Mouse (Mus musculus) neural tube, embryonic 12.5 days (tissue): ENCODE results near the gene Coro2a. TPM values are rescaled to one million over a fixed set of nuclear protein-coding genes. Genes with fewer than 3 reads are reported as not detected.

Experiments
- ATAC-seq: fragments of 200-750 bp; cut with Nextera tagmentation; 2 replicates; pipeline ENCODE4 v1.8.0; 2017; ENCODE audit warnings: low read depth, mild to moderate bottlenecking, moderate TSS enrichment, moderate library complexity; ENCODE audit not compliant: low FRiP score
- H3K27ac ChIP-seq: fragments of 300-500 bp; sonication (generic); 2 replicates; pipeline ENCODE4 v1.5.1; 2016
- H3K27me3 ChIP-seq: fragments of 300-500 bp; sonication (generic); replicated peaks from 2 replicates; pipeline ENCODE4 v1.6.1; 2016; ENCODE audit warnings: mild to moderate bottlenecking
- H3K36me3 ChIP-seq: fragments of 300-500 bp; sonication (generic); 2 replicates; pipeline ENCODE4 v1.6.1; 2016; ENCODE audit warnings: mild to moderate bottlenecking
- H3K4me1 ChIP-seq: fragments of 300-500 bp; sonication (generic); 2 replicates; pipeline ENCODE4 v1.6.1; 2016
- H3K4me2 ChIP-seq: fragments of 300-500 bp; sonication (generic); replicated peaks from 2 replicates; pipeline ENCODE4 v1.6.1; 2016; ENCODE audit warnings: mild to moderate bottlenecking
- H3K4me3 ChIP-seq: fragments of 300-500 bp; sonication (generic); 2 replicates; pipeline ENCODE4 v1.5.1; 2016
- H3K9ac ChIP-seq: fragments of 300-500 bp; sonication (generic); 2 replicates; pipeline ENCODE4 v1.6.1; 2016; ENCODE audit warnings: mild to moderate bottlenecking
- H3K9me3 ChIP-seq: fragments of 300-500 bp; sonication (generic); 2 replicates; pipeline ENCODE4 v1.6.1; 2016; ENCODE audit warnings: mild to moderate bottlenecking
- WGBS: fragments of 180-500 bp; shearing (Covaris S2); methylation state at CpG from one replicate; pipeline ENCODE4 v1.1.7; 2016; 5-methylcytosine and 5-hydroxymethylcytosine counted together
- polyA plus RNA-seq: library from polyadenylated mRNA; unstranded; fragments of >200 nt; fragmentation: Nextera tagmentation; extraction: Ambion mirVana; gene quantifications from 2 replicates; pipeline ENCODE4 v1.2.1, GENCODE M21; 2016

Gene Coro2a
- polyA plus RNA-seq, 1 experiment from 2014 or later = 18.8 TPM

DNA sequence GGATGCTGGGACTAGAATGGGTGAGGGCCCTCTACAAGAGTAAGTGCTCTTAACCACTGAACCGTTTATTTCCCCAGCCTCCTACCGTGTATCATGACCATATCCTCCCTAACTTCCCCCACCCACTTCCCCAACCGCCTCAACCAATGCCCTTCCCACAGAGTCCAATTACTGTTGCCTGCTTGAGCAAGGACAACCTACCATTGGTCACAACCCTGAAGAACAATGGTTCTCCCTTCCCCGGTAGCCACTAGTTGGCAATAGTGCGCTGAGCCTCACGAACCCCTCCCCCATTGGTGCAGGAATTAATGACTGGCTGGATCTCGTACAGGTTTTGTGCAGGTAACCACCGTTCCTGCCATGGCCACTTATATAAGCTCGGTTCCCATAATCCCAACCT is 28.4 kb upstream of the Coro2a start:
- H3K36me3 ChIP-seq = no peaks in the 10 kb centered on the region
- H3K27ac ChIP-seq = no peak overlapping the region
- ATAC-seq = no peak
- H3K9me3 ChIP-seq = no peaks in the 10 kb centered on the region
- H3K9ac ChIP-seq = no peak overlapping the region
- H3K4me2 ChIP-seq = no peak overlapping the region
- H3K4me1 ChIP-seq = peaks cover 14% of the 10 kb centered on the region
- H3K27me3 ChIP-seq = 0 out of 2 replicates have a peak, but pooled peaks cover 4% of the 10 kb centered on the region
- H3K4me3 ChIP-seq = no peak overlapping the region
- 57% methylated on average over 9 of the region's 9 CpGs for WGBS

DNA sequence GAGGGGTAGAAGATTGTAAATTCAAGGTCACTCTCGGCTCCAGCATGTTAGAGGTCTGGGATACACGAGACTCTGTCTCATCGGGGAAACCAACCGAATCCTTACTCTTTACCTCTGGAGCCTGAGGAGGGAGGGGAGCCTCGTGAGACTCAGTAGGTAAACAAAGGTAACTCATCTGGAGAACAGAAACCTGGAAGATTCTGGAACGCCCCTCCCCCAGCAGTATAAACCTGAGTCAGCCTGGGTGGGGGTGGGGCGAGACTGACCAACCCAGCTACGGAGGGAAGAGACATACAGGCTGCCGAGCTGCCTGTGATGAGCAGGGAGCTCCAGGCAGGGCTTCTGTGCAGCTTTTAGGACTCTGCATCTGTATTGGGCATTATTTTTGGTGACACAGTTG is 26.9 kb upstream of the Coro2a start:
- 35% methylated on average over 9 of the region's 9 CpGs for WGBS
- H3K36me3 ChIP-seq = no peaks in the 10 kb centered on the region
- H3K4me3 ChIP-seq = no peak overlapping the region
- H3K9me3 ChIP-seq = no peaks in the 10 kb centered on the region
- ATAC-seq = no peak
- H3K4me2 ChIP-seq = no peak overlapping the region
- 0 out of 2 replicates have a peak, but pooled peaks cover 4% of the 10 kb centered on the region for H3K27me3 ChIP-seq
- no peak overlapping the region for H3K27ac ChIP-seq
- peaks cover 14% of the 10 kb centered on the region for H3K4me1 ChIP-seq
- H3K9ac ChIP-seq = no peak overlapping the region

DNA sequence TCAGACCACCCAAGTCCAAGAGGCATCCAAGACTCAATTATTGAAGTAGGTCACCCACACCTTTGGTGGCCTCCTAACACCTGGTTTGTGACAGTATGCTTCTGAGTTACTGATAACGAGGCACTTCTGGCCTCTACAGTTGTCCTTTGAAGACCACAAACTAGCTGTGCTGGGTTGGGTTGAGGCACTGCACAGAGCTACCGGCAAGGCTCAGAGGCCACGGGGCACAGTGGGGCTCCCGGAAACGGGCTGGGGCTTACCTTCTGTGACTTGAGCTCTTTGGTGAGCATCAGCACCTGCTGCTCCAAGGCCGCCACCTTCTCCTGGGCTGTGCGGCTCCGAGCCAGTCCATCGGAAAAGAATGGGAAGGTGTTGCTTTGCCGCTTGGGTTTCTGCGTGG is 26.1 kb upstream of the Coro2a start:
- WGBS = 86% methylated on average over 11 of the region's 11 CpGs
- Histone ChIP-seq H3K27me3 (0 out of 2 replicates have a peak, but pooled peaks cover 4% of the 10 kb centered on the region), H3K4me1 (peaks cover 14% of the 10 kb centered on the region), H3K36me3 (no peaks in the 10 kb centered on the region), H3K4me2 (no peak overlapping the region), H3K4me3 (no peak overlapping the region), H3K9me3 (no peaks in the 10 kb centered on the region), H3K9ac (no peak overlapping the region), H3K27ac (no peak overlapping the region)
- ATAC-seq = no peak

DNA sequence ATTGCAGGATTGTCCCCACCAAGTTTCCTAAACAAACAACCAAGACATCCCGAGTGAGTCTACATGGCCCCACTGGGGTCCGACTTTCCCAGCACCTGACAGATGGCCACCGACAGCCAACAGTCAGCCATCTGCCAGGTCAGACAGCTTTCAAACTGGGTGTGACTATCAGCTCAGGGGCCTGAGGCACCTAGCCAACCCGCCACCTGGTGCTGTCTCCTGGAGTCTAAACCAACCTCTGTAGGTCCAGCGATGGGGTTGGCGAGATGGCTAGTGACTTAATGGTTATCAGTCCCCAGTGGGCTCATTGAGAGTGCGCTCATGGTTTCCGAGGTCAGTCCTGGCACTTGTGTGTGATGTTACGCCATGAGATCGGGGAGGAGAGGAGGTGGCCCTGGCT is 23.1 kb upstream of the Coro2a start:
- WGBS = 74% methylated on average over 10 of the region's 10 CpGs
- no peak overlapping the region for H3K27ac ChIP-seq
- H3K27me3 ChIP-seq = 0 out of 2 replicates have a peak, but pooled peaks cover 6% of the 10 kb centered on the region
- ATAC-seq = no peak
- no peak overlapping the region for H3K4me3 ChIP-seq
- H3K9ac ChIP-seq = no peak overlapping the region
- no peaks in the 10 kb centered on the region for H3K9me3 ChIP-seq
- peaks cover 19% of the 10 kb centered on the region for H3K4me1 ChIP-seq
- H3K36me3 ChIP-seq = no peaks in the 10 kb centered on the region
- no peak overlapping the region for H3K4me2 ChIP-seq

DNA sequence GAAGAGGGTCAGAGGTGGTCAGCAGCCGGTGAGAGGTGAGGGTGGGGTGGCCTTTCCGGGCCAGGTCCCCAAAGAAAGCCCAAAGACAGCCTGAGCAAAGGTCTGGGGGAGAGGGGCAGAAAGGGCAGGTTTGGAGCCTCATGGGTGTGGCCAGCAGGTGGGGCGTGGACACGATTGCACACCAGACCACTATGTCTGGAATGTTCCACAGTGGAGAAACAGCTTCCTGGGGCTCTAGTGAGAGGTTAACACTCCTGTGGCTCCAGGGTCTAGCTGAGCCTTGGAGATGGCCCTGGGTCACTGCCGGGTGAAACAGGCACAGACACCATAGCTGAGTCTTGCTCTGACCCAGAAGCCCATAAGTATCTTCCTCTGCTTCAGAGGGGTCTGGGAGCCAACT is 21.0 kb upstream of the Coro2a start:
- Histone ChIP-seq H3K36me3 (no peaks in the 10 kb centered on the region), H3K4me1 (peaks cover 4% of the 10 kb centered on the region), H3K4me3 (no peak overlapping the region), H3K9me3 (no peaks in the 10 kb centered on the region), H3K27me3 (0 out of 2 replicates have a peak, but pooled peaks cover 11% of the 10 kb centered on the region), H3K4me2 (no peak overlapping the region), H3K9ac (no peak overlapping the region), H3K27ac (no peak overlapping the region)
- WGBS = 82% methylated on average over 5 of the region's 5 CpGs
- ATAC-seq = no peak

DNA sequence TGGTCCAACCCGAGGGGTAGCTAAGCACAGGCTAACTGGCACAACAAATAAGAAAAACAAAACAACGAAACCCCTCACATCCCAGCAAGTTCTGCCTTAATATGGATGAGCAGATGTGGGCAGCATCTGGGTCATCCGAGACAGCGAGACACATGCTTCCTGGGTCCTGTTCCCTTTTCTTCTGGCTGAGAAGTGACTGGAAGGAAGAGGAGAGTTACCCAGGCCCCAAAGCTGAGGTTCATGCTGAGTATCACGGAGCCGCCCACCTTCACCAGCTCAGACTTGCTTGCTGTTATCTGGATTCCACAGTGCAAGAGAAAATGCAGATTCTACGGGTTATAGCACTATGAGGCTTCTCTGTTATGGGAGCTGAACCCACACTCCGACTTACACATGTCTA is 18.9 kb upstream of the Coro2a start:
- H3K27ac ChIP-seq = no peak overlapping the region
- 79% methylated on average over 8 of the region's 8 CpGs for WGBS
- no peaks in the 10 kb centered on the region for H3K9me3 ChIP-seq
- no peak overlapping the region for H3K4me3 ChIP-seq
- H3K4me2 ChIP-seq = no peak overlapping the region
- 0 out of 2 replicates have a peak, but pooled peaks cover 6% of the 10 kb centered on the region for H3K27me3 ChIP-seq
- H3K36me3 ChIP-seq = no peaks in the 10 kb centered on the region
- no peak for ATAC-seq
- H3K4me1 ChIP-seq = peaks cover 4% of the 10 kb centered on the region
- no peak overlapping the region for H3K9ac ChIP-seq

DNA sequence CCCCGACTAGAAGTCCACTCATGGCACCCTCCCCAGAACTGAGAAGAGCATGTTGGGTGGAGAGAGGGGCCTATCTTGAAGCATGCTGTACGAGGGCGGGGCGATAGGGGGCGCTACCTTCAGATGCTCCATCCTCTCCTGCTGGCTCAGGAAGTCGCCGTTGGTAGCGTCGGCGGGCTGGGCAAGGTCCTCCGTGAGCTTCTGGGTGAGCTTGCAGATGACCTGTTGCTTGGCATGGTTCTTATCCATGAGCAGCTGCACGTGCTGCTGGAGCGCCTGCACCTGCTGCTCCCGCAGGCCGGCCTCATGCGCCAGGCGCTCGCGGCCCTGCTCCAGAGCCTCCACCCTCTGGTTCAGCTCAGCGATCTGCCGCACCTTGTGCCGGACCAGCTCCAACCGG is 18.3 kb upstream of the Coro2a start:
- Histone ChIP-seq H3K4me2 (peak overlapping the region; percentile 48), H3K4me3 (no peak overlapping the region), H3K27me3 (0 out of 2 replicates have a peak, but pooled peaks cover 6% of the 10 kb centered on the region), H3K27ac (no peak overlapping the region), H3K9me3 (no peaks in the 10 kb centered on the region), H3K4me1 (peaks cover 4% of the 10 kb centered on the region), H3K9ac (no peak overlapping the region), H3K36me3 (no peaks in the 10 kb centered on the region)
- no peak for ATAC-seq
- WGBS = 11% methylated on average over 23 of the region's 23 CpGs

DNA sequence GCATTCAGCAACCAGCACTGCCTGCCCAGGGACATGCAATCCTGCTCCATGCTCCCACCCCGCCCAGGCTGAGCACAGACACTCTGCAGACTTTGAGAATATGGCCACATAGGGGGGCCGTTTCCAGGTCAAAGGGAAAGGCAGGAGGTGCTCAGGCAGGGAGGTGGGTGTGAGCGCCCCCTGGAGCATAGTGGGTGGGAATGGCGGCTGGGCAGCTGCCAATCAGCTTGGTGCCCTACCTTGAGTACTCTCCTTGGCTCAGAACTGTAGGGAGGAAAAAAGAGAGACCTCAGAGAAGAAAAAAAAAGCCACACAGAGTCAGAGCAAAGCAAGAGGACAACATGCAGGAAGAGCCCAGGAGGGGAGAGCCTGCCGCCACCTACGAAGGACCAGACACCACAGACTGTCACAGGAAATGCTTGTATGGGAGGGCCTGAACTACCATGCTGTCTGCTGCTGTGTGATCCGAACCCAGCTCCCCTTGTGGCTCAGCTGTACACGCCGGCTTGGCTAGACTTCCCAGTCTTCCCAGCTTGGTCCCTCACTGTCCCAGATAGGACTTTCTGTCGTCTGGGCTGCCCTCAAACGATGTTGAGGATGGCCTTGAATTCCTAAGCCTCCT is 16.3 kb upstream of the Coro2a start:
- no peak overlapping the region for H3K4me3 ChIP-seq
- no peak overlapping the region for H3K27ac ChIP-seq
- WGBS = 62% methylated on average over 11 of the region's 11 CpGs
- no peak for ATAC-seq
- no peaks in the 10 kb centered on the region for H3K9me3 ChIP-seq
- H3K4me2 ChIP-seq = no peak overlapping the region
- H3K9ac ChIP-seq = no peak overlapping the region
- no peaks in the 10 kb centered on the region for H3K36me3 ChIP-seq
- H3K27me3 ChIP-seq = 0 out of 2 replicates have a peak, but pooled peaks cover 6% of the 10 kb centered on the region
- peaks cover 4% of the 10 kb centered on the region for H3K4me1 ChIP-seq

DNA sequence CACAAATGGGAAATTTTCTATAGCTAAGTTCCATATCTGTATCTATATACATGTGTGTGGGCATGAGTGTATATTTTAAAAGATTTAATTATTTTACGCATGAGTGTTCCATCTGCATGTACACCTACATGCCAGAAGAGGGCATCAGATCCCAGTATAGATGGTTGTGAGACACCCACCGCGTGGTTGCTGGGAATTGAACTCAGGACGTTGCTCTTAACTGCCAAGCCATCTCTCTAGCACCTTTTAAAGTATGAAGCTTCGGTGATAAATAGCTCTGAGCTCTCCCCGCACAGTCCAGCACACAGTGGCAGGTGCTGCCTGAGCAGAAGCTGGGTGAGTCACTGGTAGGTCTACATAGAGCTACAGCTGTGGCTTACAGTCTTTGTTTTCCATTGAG is 15.4 kb upstream of the Coro2a start:
- Histone ChIP-seq H3K4me1 (peaks cover 4% of the 10 kb centered on the region), H3K27me3 (0 out of 2 replicates have a peak, but pooled peaks cover 6% of the 10 kb centered on the region), H3K27ac (no peak overlapping the region), H3K4me2 (no peak overlapping the region), H3K9ac (no peak overlapping the region), H3K9me3 (no peaks in the 10 kb centered on the region), H3K4me3 (no peak overlapping the region), H3K36me3 (no peaks in the 10 kb centered on the region)
- ATAC-seq = no peak
- WGBS = 78% methylated on average over 6 of the region's 6 CpGs

DNA sequence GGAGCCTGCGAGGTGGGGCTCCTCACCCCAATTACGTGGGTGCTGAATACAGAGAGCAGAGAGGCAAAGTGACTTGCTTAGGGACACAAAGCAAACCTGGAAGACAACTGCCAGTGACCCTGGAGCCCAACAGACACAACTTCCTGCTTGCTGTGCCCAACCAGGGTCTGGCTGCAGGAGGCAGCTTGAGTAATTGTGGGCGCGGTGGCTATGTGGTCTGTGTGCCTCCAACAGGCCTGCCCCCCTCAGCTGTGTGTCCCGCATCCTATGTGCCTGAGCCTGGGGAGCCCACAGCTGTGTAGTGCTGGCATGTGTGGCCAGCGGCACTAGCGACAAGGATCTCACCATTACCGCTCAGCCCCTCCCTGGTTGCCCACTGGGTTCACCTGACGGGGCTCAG is 12.6 kb upstream of the Coro2a start:
- H3K27me3 ChIP-seq = 0 out of 2 replicates have a peak, but pooled peaks cover under 1% of the 10 kb centered on the region
- 80% methylated on average over 9 of the region's 9 CpGs for WGBS
- H3K9me3 ChIP-seq = no peaks in the 10 kb centered on the region
- H3K36me3 ChIP-seq = no peaks in the 10 kb centered on the region
- no peak overlapping the region for H3K27ac ChIP-seq
- H3K9ac ChIP-seq = no peak overlapping the region
- H3K4me2 ChIP-seq = no peak overlapping the region
- no peaks in the 10 kb centered on the region for H3K4me1 ChIP-seq
- no peak overlapping the region for H3K4me3 ChIP-seq
- ATAC-seq = no peak

DNA sequence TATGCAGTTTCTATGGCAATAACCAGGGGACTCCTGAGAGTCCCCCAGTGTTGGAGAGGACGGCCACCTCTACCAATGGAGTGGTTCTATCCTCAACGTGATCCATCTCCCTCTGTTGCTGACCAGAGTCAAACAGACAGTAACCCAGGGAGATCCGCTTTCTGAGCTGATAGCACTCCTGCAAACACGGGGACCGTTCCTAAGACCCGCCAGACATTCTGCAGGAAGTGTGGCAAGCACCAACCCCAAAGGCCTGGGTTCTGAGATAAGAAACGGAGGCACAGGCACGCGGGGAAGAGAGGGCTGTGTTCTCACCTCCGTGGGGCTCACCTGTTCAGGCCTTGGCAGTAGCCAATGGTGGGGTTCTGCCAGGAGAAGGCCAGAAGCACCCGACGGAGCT is 11.6 kb upstream of the Coro2a start:
- no peaks in the 10 kb centered on the region for H3K36me3 ChIP-seq
- H3K4me2 ChIP-seq = no peak overlapping the region
- H3K4me1 ChIP-seq = no peaks in the 10 kb centered on the region
- H3K9ac ChIP-seq = no peak overlapping the region
- 79% methylated on average over 12 of the region's 12 CpGs for WGBS
- no peaks in the 10 kb centered on the region for H3K9me3 ChIP-seq
- H3K27me3 ChIP-seq = 0 out of 2 replicates have a peak, but pooled peaks cover 7% of the 10 kb centered on the region
- no peak overlapping the region for H3K27ac ChIP-seq
- no peak overlapping the region for H3K4me3 ChIP-seq
- ATAC-seq = no peak

DNA sequence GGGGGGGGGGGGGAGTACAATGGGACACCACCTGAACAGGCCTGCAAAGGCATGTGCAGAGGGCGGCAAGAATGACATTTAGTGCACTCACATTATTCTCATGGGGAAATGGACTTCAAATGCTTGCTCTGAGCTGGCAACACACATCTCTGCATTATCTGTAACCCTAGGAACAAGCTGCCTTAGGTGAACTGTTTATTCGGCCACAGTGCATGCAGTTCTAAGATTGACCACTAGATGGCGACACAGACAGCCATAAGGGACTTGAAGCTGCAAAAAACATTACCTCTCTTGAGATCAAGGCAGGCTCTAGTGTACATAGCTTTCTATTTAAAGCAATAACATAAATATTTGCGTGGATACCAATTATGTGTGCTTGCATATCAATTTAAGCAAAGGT is 9.2 kb upstream of the Coro2a start:
- H3K4me3 ChIP-seq = no peak overlapping the region
- H3K4me2 ChIP-seq = no peak overlapping the region
- ATAC-seq = peak; percentile 31; the same call in 1 of the 2 replicates
- H3K36me3 ChIP-seq = no peaks in the 10 kb centered on the region
- 0 out of 2 replicates have a peak, but pooled peaks cover 7% of the 10 kb centered on the region for H3K27me3 ChIP-seq
- no peaks in the 10 kb centered on the region for H3K9me3 ChIP-seq
- 1% methylated on average over 4 of the region's 4 CpGs for WGBS
- H3K27ac ChIP-seq = no peak overlapping the region
- no peaks in the 10 kb centered on the region for H3K4me1 ChIP-seq
- no peak overlapping the region for H3K9ac ChIP-seq

DNA sequence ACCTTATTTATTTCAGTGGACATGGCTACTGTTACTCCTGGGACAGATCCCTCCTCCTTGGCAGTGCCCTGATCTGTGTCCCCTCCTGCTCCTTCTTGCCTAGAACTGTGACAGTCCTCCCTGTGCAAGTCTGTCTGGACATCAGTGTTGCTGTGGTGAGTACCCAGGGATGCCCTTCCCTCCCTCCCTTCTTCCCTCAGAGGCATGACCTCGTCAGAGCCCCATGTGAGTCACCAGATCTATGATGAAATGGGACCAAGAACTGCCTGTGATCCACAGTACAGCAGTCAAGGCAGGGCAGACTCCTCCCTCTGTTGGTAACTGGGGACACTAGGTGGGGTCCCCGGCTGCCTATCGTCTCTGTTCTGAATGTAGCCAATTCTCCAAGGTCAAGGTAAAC is 5.6 kb upstream of the Coro2a start:
- H3K4me1 ChIP-seq = no peaks in the 10 kb centered on the region
- 85% methylated on average over 3 of the region's 3 CpGs for WGBS
- no peak overlapping the region for H3K4me3 ChIP-seq
- H3K4me2 ChIP-seq = no peak overlapping the region
- H3K9me3 ChIP-seq = no peaks in the 10 kb centered on the region
- peaks cover 10% of the 10 kb centered on the region; the same call in 1 of the 2 replicates for H3K27me3 ChIP-seq
- no peak for ATAC-seq
- H3K27ac ChIP-seq = no peak overlapping the region
- H3K9ac ChIP-seq = no peak overlapping the region
- H3K36me3 ChIP-seq = no peaks in the 10 kb centered on the region
